Mouse (Mus musculus): ENCODE data around the gene Ddx6. TPM values are rescaled to one million over a fixed set of nuclear protein-coding genes. Genes with fewer than 3 reads are reported as not detected.
A peak's percentile ranks its signal among the peaks of the same experiment; 100 is the strongest.
"Not testable (repeated sequence)": the region's sequence is repeated elsewhere in the genome, so short reads cannot be mapped to it uniquely, and the experiment has no call there.

Gene Ddx6
- polyA plus RNA-seq, 1 experiment from 2014 or later = 9.8 TPM

- no peak overlapping the region for H3K27ac ChIP-seq (replicated peaks)
- ATAC-seq (ENCODE audit: extremely low read depth, insufficient number of reproducible peaks, low FRiP score, low TSS enrichment) = no peak
- H3K27me3 ChIP-seq (replicated peaks) = no peaks in the 10 kb centered on the region
- peaks cover 45% of the 10 kb centered on the region for H3K4me1 ChIP-seq
- H3K4me3 ChIP-seq = peak overlapping the region; percentile 100
- peak overlapping the region; percentile 74 for H3K4me2 ChIP-seq
- 39% methylated on average over 4 of the region's 4 CpGs for WGBS
- H3K9me3 ChIP-seq = no peaks in the 10 kb centered on the region
- H3K36me3 ChIP-seq = peaks cover 52% of the 10 kb centered on the region
- H3K9ac ChIP-seq = peak overlapping the region; percentile 61
Observed at GRCm38 (mm10) chr9:44607306-44607705, 2.6 kb downstream of the Ddx6 start.

GRCm38 (mm10) chr9:44610371-44610770 is 5.7 kb downstream of the Ddx6 start:
- no peaks in the 10 kb centered on the region for H3K27me3 ChIP-seq (replicated peaks)
- H3K4me3 ChIP-seq = no peak overlapping the region
- H3K9me3 ChIP-seq = no peaks in the 10 kb centered on the region
- no peak overlapping the region for H3K27ac ChIP-seq (replicated peaks)
- no peak overlapping the region for H3K4me2 ChIP-seq
- H3K4me1 ChIP-seq = peaks cover 37% of the 10 kb centered on the region
- H3K36me3 ChIP-seq = peaks cover 82% of the 10 kb centered on the region
- WGBS = 93% methylated on average over 25 of the region's 25 CpGs
- ATAC-seq (ENCODE audit: extremely low read depth, insufficient number of reproducible peaks, low FRiP score, low TSS enrichment) = no peak
- H3K9ac ChIP-seq = no peak overlapping the region

GRCm38 (mm10) chr9:44613081-44613480 is 8.4 kb downstream of the Ddx6 start:
- 79% methylated on average over 1 of the region's 1 CpGs for WGBS

GRCm38 (mm10) chr9:44621114-44621513 is 16.4 kb downstream of the Ddx6 start:
- no peak for ATAC-seq (ENCODE audit: extremely low read depth, insufficient number of reproducible peaks, low FRiP score, low TSS enrichment)
- WGBS = 52% methylated on average over 3 of the region's 3 CpGs
- no peak overlapping the region for H3K27ac ChIP-seq (replicated peaks)
- no peaks in the 10 kb centered on the region for H3K9me3 ChIP-seq
- no peak overlapping the region for H3K4me2 ChIP-seq
- peaks cover 91% of the 10 kb centered on the region for H3K36me3 ChIP-seq
- no peak overlapping the region for H3K9ac ChIP-seq
- no peak overlapping the region for H3K4me3 ChIP-seq
- H3K4me1 ChIP-seq = peaks cover 21% of the 10 kb centered on the region
- H3K27me3 ChIP-seq (replicated peaks) = no peaks in the 10 kb centered on the region

More at GRCm38 (mm10) chr9:44613081-44613480, 8.4 kb downstream of the Ddx6 start:
- not testable (repeated sequence) for H3K27me3 ChIP-seq (replicated peaks); H3K27ac ChIP-seq (replicated peaks); H3K4me2 ChIP-seq; H3K9ac ChIP-seq; H3K9me3 ChIP-seq; H3K4me3 ChIP-seq; ATAC-seq (ENCODE audit: extremely low read depth, insufficient number of reproducible peaks, low FRiP score, low TSS enrichment)
- Histone ChIP-seq H3K36me3 (peaks cover 98% of the 10 kb centered on the region), H3K4me1 (peaks cover 17% of the 10 kb centered on the region)

GRCm38 (mm10) chr9:44624390-44624789 is 19.7 kb downstream of the Ddx6 start:
- Histone ChIP-seq H3K4me1 (peaks cover 18% of the 10 kb centered on the region), H3K9ac (no peak overlapping the region), H3K27me3 (replicated peaks) (no peaks in the 10 kb centered on the region), H3K9me3 (no peaks in the 10 kb centered on the region), H3K4me3 (no peak overlapping the region), H3K36me3 (peaks cover 89% of the 10 kb centered on the region), H3K27ac (replicated peaks) (no peak overlapping the region), H3K4me2 (no peak overlapping the region)
- 86% methylated on average over 5 of the region's 5 CpGs for WGBS
- ATAC-seq (ENCODE audit: extremely low read depth, insufficient number of reproducible peaks, low FRiP score, low TSS enrichment) = no peak

GRCm38 (mm10) chr9:44626268-44626667 is 21.6 kb downstream of the Ddx6 start:
- Histone ChIP-seq H3K9me3 (no peaks in the 10 kb centered on the region), H3K4me1 (peaks cover 3% of the 10 kb centered on the region), H3K4me2 (no peak overlapping the region), H3K27me3 (replicated peaks) (no peaks in the 10 kb centered on the region), H3K36me3 (peaks cover 92% of the 10 kb centered on the region), H3K27ac (replicated peaks) (no peak overlapping the region), H3K4me3 (no peak overlapping the region), H3K9ac (no peak overlapping the region)
- ATAC-seq (ENCODE audit: extremely low read depth, insufficient number of reproducible peaks, low FRiP score, low TSS enrichment) = no peak
- 69% methylated on average over 5 of the region's 5 CpGs for WGBS

GRCm38 (mm10) chr9:44637551-44638169 is 33.0 kb downstream of the Ddx6 start:
- 0 out of 2 replicates have a peak, but pooled peaks cover 4% of the 10 kb centered on the region for H3K4me1 ChIP-seq
- H3K4me3 ChIP-seq = no peak overlapping the region
- H3K27me3 ChIP-seq (replicated peaks) = no peaks in the 10 kb centered on the region
- no peak overlapping the region for H3K9ac ChIP-seq
- H3K27ac ChIP-seq (replicated peaks) = no peak overlapping the region
- 66% methylated on average over 15 of the region's 15 CpGs for WGBS
- no peaks in the 10 kb centered on the region for H3K9me3 ChIP-seq
- H3K4me2 ChIP-seq = no peak overlapping the region
- ATAC-seq (ENCODE audit: extremely low read depth, insufficient number of reproducible peaks, low FRiP score, low TSS enrichment) = no peak
- peaks cover 85% of the 10 kb centered on the region for H3K36me3 ChIP-seq

GRCm38 (mm10) chr9:44638726-44639125 is 34.0 kb downstream of the Ddx6 start:
- H3K27me3 ChIP-seq (replicated peaks); H3K4me2 ChIP-seq; H3K9me3 ChIP-seq; H3K27ac ChIP-seq (replicated peaks); H3K4me3 ChIP-seq; ATAC-seq (ENCODE audit: extremely low read depth, insufficient number of reproducible peaks, low FRiP score, low TSS enrichment); H3K4me1 ChIP-seq; H3K9ac ChIP-seq: not testable (repeated sequence)
- 94% methylated on average over 9 of the region's 9 CpGs for WGBS
- H3K36me3 ChIP-seq = peaks cover 74% of the 10 kb centered on the region

GRCm38 (mm10) chr9:44640028-44640427 is 35.3 kb downstream of the Ddx6 start:
- not testable (repeated sequence) for H3K9ac ChIP-seq; H3K27me3 ChIP-seq (replicated peaks); ATAC-seq (ENCODE audit: extremely low read depth, insufficient number of reproducible peaks, low FRiP score, low TSS enrichment); H3K4me2 ChIP-seq; H3K9me3 ChIP-seq; H3K4me1 ChIP-seq; H3K4me3 ChIP-seq; H3K27ac ChIP-seq (replicated peaks)
- H3K36me3 ChIP-seq = peaks cover 61% of the 10 kb centered on the region
- WGBS = 78% methylated on average over 1 of the region's 1 CpGs

- Histone ChIP-seq H3K4me1 (peaks cover 9% of the 10 kb centered on the region; the same call in 1 of the 2 replicates), H3K27ac (replicated peaks) (no peak overlapping the region), H3K9me3 (no peaks in the 10 kb centered on the region), H3K9ac (no peak overlapping the region), H3K4me3 (no peak overlapping the region), H3K27me3 (replicated peaks) (no peaks in the 10 kb centered on the region), H3K36me3 (peaks cover 54% of the 10 kb centered on the region), H3K4me2 (no peak overlapping the region)
- ATAC-seq (ENCODE audit: extremely low read depth, insufficient number of reproducible peaks, low FRiP score, low TSS enrichment) = no peak
- WGBS = 87% methylated on average over 3 of the region's 3 CpGs
Observed at GRCm38 (mm10) chr9:44640646-44641357, 36.1 kb downstream of the Ddx6 start.

GRCm38 (mm10) chr9:44641616-44642015 is 36.9 kb downstream of the Ddx6 start:
- H3K4me2 ChIP-seq = no peak overlapping the region
- H3K9me3 ChIP-seq = no peaks in the 10 kb centered on the region
- H3K9ac ChIP-seq = no peak overlapping the region
- H3K27ac ChIP-seq (replicated peaks) = no peak overlapping the region
- H3K4me3 ChIP-seq = no peak overlapping the region
- no peaks in the 10 kb centered on the region for H3K27me3 ChIP-seq (replicated peaks)
- ATAC-seq (ENCODE audit: extremely low read depth, insufficient number of reproducible peaks, low FRiP score, low TSS enrichment) = no peak
- peaks cover 45% of the 10 kb centered on the region for H3K36me3 ChIP-seq
- peaks cover 13% of the 10 kb centered on the region; the same call in 1 of the 2 replicates for H3K4me1 ChIP-seq
- WGBS = 92% methylated on average over 2 of the region's 2 CpGs

- no peak overlapping the region for H3K27ac ChIP-seq (replicated peaks)
- H3K9ac ChIP-seq = no peak overlapping the region
- no peaks in the 10 kb centered on the region for H3K27me3 ChIP-seq (replicated peaks)
- no peaks in the 10 kb centered on the region for H3K9me3 ChIP-seq
- ATAC-seq (ENCODE audit: extremely low read depth, insufficient number of reproducible peaks, low FRiP score, low TSS enrichment) = no peak
- peaks cover 9% of the 10 kb centered on the region; the same call in 1 of the 2 replicates for H3K4me1 ChIP-seq
- H3K4me2 ChIP-seq = no peak overlapping the region
- WGBS = 94% methylated on average over 7 of the region's 7 CpGs
- peaks cover 31% of the 10 kb centered on the region for H3K36me3 ChIP-seq
- no peak overlapping the region for H3K4me3 ChIP-seq
Observed at GRCm38 (mm10) chr9:44643103-44643502, 38.4 kb downstream of the Ddx6 start.
